Mouse (Mus musculus): ENCODE data around the gene Gga3. TPM values are rescaled to one million over a fixed set of nuclear protein-coding genes. Genes with fewer than 3 reads are reported as not detected.
A peak's percentile ranks its signal among the peaks of the same experiment; 100 is the strongest.

Gene Gga3
- polyA plus RNA-seq, 1 experiment from 2014 or later = 10.8 TPM

GRCm38 (mm10) chr11:115639540-115639939 is 35.7 kb upstream of the Gga3 start:
- WGBS = 57% methylated on average over 4 of the region's 4 CpGs
- H3K9ac ChIP-seq (ENCODE audit: low read depth, low read length) = no peak overlapping the region
- no peak for TF ChIP-seq CTCF (IDR thresholded peaks at IDR 0.05; ENCODE audit: low read depth)
- H3K4me1 ChIP-seq (replicated peaks; ENCODE audit: insufficient read depth, low read length) = no peaks in the 10 kb centered on the region
- no peak overlapping the region for H3K4me2 ChIP-seq (ENCODE audit: low read length)
- DNase-seq (ENCODE audit: low spot score) (no peak), ATAC-seq (replicated peaks; ENCODE audit: low FRiP score, low read depth) (no peak)
- no peak overlapping the region for H3K27ac ChIP-seq
- 0 out of 2 replicates have a peak, but pooled peaks cover 7% of the 10 kb centered on the region for H3K36me3 ChIP-seq (ENCODE audit: insufficient read depth, low read length)
- H3K4me3 ChIP-seq (replicated peaks; ENCODE audit: low read depth, low read length) = no peak overlapping the region
- no peaks in the 10 kb centered on the region for H3K27me3 ChIP-seq (ENCODE audit: insufficient read depth, low read length)
- no peaks in the 10 kb centered on the region for H3K9me3 ChIP-seq (replicated peaks; ENCODE audit: low read length)

GRCm38 (mm10) chr11:115638498-115639409 is 34.9 kb upstream of the Gga3 start:
- Histone ChIP-seq H3K9ac (ENCODE audit: low read depth, low read length) (no peak overlapping the region), H3K4me3 (replicated peaks; ENCODE audit: low read depth, low read length) (no peak overlapping the region), H3K36me3 (ENCODE audit: insufficient read depth, low read length) (0 out of 2 replicates have a peak, but pooled peaks cover 3% of the 10 kb centered on the region), H3K27ac (no peak overlapping the region), H3K9me3 (replicated peaks; ENCODE audit: low read length) (no peaks in the 10 kb centered on the region), H3K4me2 (ENCODE audit: low read length) (no peak overlapping the region), H3K4me1 (replicated peaks; ENCODE audit: insufficient read depth, low read length) (no peaks in the 10 kb centered on the region), H3K27me3 (ENCODE audit: insufficient read depth, low read length) (no peaks in the 10 kb centered on the region)
- ATAC-seq (replicated peaks; ENCODE audit: low FRiP score, low read depth) (no peak), DNase-seq (ENCODE audit: low spot score) (peak; percentile 33)
- 58% methylated on average over 5 of the region's 5 CpGs for WGBS
- no peak for TF ChIP-seq CTCF (IDR thresholded peaks at IDR 0.05; ENCODE audit: low read depth)

- H3K27ac ChIP-seq = no peak overlapping the region
- no peak overlapping the region for H3K4me2 ChIP-seq (ENCODE audit: low read length)
- no peak for ATAC-seq (replicated peaks; ENCODE audit: low FRiP score, low read depth)
- no peak overlapping the region for H3K9ac ChIP-seq (ENCODE audit: low read depth, low read length)
- no peak for DNase-seq (ENCODE audit: low spot score)
- no peaks in the 10 kb centered on the region for H3K4me1 ChIP-seq (replicated peaks; ENCODE audit: insufficient read depth, low read length)
- H3K36me3 ChIP-seq (ENCODE audit: insufficient read depth, low read length) = no peaks in the 10 kb centered on the region
- no peaks in the 10 kb centered on the region for H3K9me3 ChIP-seq (replicated peaks; ENCODE audit: low read length)
- H3K27me3 ChIP-seq (ENCODE audit: insufficient read depth, low read length) = no peaks in the 10 kb centered on the region
- H3K4me3 ChIP-seq (replicated peaks; ENCODE audit: low read depth, low read length) = no peak overlapping the region
- no peak for TF ChIP-seq CTCF (IDR thresholded peaks at IDR 0.05; ENCODE audit: low read depth)
- WGBS = 47% methylated on average over 3 of the region's 3 CpGs
Observed at GRCm38 (mm10) chr11:115636960-115637359, 33.1 kb upstream of the Gga3 start.

- no peak overlapping the region for H3K27ac ChIP-seq
- no peaks in the 10 kb centered on the region for H3K4me1 ChIP-seq (replicated peaks; ENCODE audit: insufficient read depth, low read length)
- H3K36me3 ChIP-seq (ENCODE audit: insufficient read depth, low read length) = no peaks in the 10 kb centered on the region
- WGBS = 71% methylated on average over 8 of the region's 8 CpGs
- no peak for TF ChIP-seq CTCF (IDR thresholded peaks at IDR 0.05; ENCODE audit: low read depth)
- H3K27me3 ChIP-seq (ENCODE audit: insufficient read depth, low read length) = no peaks in the 10 kb centered on the region
- no peak for ATAC-seq (replicated peaks; ENCODE audit: low FRiP score, low read depth)
- no peak for DNase-seq (ENCODE audit: low spot score)
- no peak overlapping the region for H3K9ac ChIP-seq (ENCODE audit: low read depth, low read length)
- H3K4me3 ChIP-seq (replicated peaks; ENCODE audit: low read depth, low read length) = no peak overlapping the region
- no peak overlapping the region for H3K4me2 ChIP-seq (ENCODE audit: low read length)
- H3K9me3 ChIP-seq (replicated peaks; ENCODE audit: low read length) = no peaks in the 10 kb centered on the region
Observed at GRCm38 (mm10) chr11:115635484-115635883, 31.6 kb upstream of the Gga3 start.

- Histone ChIP-seq H3K36me3 (ENCODE audit: insufficient read depth, low read length) (no peaks in the 10 kb centered on the region), H3K4me3 (replicated peaks; ENCODE audit: low read depth, low read length) (no peak overlapping the region), H3K4me2 (ENCODE audit: low read length) (no peak overlapping the region), H3K27me3 (ENCODE audit: insufficient read depth, low read length) (no peaks in the 10 kb centered on the region), H3K4me1 (replicated peaks; ENCODE audit: insufficient read depth, low read length) (no peaks in the 10 kb centered on the region), H3K9me3 (replicated peaks; ENCODE audit: low read length) (no peaks in the 10 kb centered on the region), H3K27ac (no peak overlapping the region), H3K9ac (ENCODE audit: low read depth, low read length) (no peak overlapping the region)
- ATAC-seq (replicated peaks; ENCODE audit: low FRiP score, low read depth) = no peak
- WGBS = 86% methylated on average over 8 of the region's 8 CpGs
- TF ChIP-seq CTCF (IDR thresholded peaks at IDR 0.05; ENCODE audit: low read depth) = no peak
- DNase-seq (ENCODE audit: low spot score) = no peak
Observed at GRCm38 (mm10) chr11:115635041-115635440, 31.2 kb upstream of the Gga3 start.

- no peak overlapping the region for H3K9ac ChIP-seq (ENCODE audit: low read depth, low read length)
- H3K9me3 ChIP-seq (replicated peaks; ENCODE audit: low read length) = no peaks in the 10 kb centered on the region
- no peak overlapping the region for H3K4me3 ChIP-seq (replicated peaks; ENCODE audit: low read depth, low read length)
- TF ChIP-seq CTCF (IDR thresholded peaks at IDR 0.05; ENCODE audit: low read depth) = no peak
- H3K4me1 ChIP-seq (replicated peaks; ENCODE audit: insufficient read depth, low read length) = no peaks in the 10 kb centered on the region
- no peaks in the 10 kb centered on the region for H3K36me3 ChIP-seq (ENCODE audit: insufficient read depth, low read length)
- no peak overlapping the region for H3K4me2 ChIP-seq (ENCODE audit: low read length)
- DNase-seq (ENCODE audit: low spot score) = peak; percentile 68
- no peak for ATAC-seq (replicated peaks; ENCODE audit: low FRiP score, low read depth)
- 64% methylated on average over 4 of the region's 4 CpGs for WGBS
- no peak overlapping the region for H3K27ac ChIP-seq
- no peaks in the 10 kb centered on the region for H3K27me3 ChIP-seq (ENCODE audit: insufficient read depth, low read length)
Observed at GRCm38 (mm10) chr11:115634109-115634508, 30.3 kb upstream of the Gga3 start.

Measured in kidney, postnatal 0 days (tissue).